Mouse (Mus musculus) brain, embryonic 14.5 days (tissue): ENCODE measurements at regions not wholly inside any gene's neighbourhood (a gene's known extent, or its start where the extent isn't known, plus 50 kb on each side); places are given as distances from the start of the nearest gene placed in this dataset.
A peak's percentile ranks its signal among the peaks of the same experiment; 100 is the strongest.
"Not testable (repeated sequence)": the region's sequence is repeated elsewhere in the genome, so short reads cannot be mapped to it uniquely, and the experiment has no call there.

Experiments
- DNase-seq: peaks from one replicate; pipeline ENCODE4 v3.0.0-alpha.2; 2011; ENCODE audit warnings: low read depth
- CTCF ChIP-seq: fragments of 200-500 bp; IDR thresholded peaks from 2 replicates; pipeline ENCODE4 v1.5.1; 2012; ENCODE audit warnings: inconsistent platforms, mild to moderate bottlenecking, moderate library complexity, borderline replicate concordance; ENCODE audit not compliant: insufficient read depth, insufficient read length; ENCODE audit errors: extremely low read depth
- POLR2A ChIP-seq: fragments of 200-500 bp; IDR thresholded peaks from 2 replicates; pipeline ENCODE4 v1.6.1; 2012; ENCODE audit warnings: mild to moderate bottlenecking, inconsistent platforms, borderline replicate concordance; ENCODE audit not compliant: poor library complexity, insufficient read depth, insufficient read length, severe bottlenecking; ENCODE audit errors: extremely low read depth

GRCm38 (mm10) chr2:3916365-3916764 lies 101.2 kb upstream of the Frmd4a start:
- TF ChIP-seq POLR2A (no peak), CTCF (no peak)
- no peak for DNase-seq

- TF ChIP-seq POLR2A: no peak
- no peak for TF ChIP-seq CTCF
- peak; percentile 28 for DNase-seq
These were observed 99.4 kb upstream of the Frmd4a start for GRCm38 (mm10) chr2:3918156-3918555.

GRCm38 (mm10) chr2:3919893-3920292 lies 97.6 kb upstream of the Frmd4a start:
- peak; percentile 38 for DNase-seq
- no peak for TF ChIP-seq CTCF
- no peak for TF ChIP-seq POLR2A

- DNase-seq: not testable (repeated sequence)
These were observed 96.4 kb upstream of the Frmd4a start for GRCm38 (mm10) chr2:3921084-3921483.

- DNase-seq: no peak
These were observed 94.8 kb upstream of the Frmd4a start for GRCm38 (mm10) chr2:3922739-3923138.

GRCm38 (mm10) chr2:3924696-3925095 lies 92.8 kb upstream of the Frmd4a start:
- TF ChIP-seq POLR2A (no peak), CTCF (no peak)
- DNase-seq: peak; percentile 5

More at GRCm38 (mm10) chr2:3922739-3923138, 94.8 kb upstream of the Frmd4a start:
- TF ChIP-seq CTCF: no peak
- no peak for TF ChIP-seq POLR2A

DNA sequence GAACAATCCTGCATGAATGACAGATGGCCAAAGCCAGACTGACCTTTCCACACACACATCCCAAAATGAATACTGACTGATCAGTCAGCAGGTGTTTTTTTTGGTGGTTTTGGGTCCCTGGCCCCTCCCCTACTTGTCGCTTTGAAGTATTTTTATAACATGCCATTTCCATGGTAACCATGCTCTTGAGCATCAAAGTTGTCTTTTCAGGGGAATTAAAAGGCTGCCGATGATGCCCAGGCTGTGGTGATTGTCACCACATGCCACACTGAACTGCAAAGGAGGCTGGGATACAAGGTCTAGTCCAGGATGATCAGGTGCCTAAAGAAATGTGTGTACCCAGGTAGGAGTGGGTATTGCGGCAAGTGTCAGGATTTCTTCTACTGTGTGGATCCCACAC lies 92.3 kb upstream of the Frmd4a start:
- TF ChIP-seq POLR2A (no peak), CTCF (no peak)
- DNase-seq: peak; percentile 18

- TF ChIP-seq POLR2A (no peak), CTCF (no peak)
- DNase-seq: no peak
These were observed 91.4 kb upstream of the Frmd4a start for GRCm38 (mm10) chr2:3926129-3926528.

DNA sequence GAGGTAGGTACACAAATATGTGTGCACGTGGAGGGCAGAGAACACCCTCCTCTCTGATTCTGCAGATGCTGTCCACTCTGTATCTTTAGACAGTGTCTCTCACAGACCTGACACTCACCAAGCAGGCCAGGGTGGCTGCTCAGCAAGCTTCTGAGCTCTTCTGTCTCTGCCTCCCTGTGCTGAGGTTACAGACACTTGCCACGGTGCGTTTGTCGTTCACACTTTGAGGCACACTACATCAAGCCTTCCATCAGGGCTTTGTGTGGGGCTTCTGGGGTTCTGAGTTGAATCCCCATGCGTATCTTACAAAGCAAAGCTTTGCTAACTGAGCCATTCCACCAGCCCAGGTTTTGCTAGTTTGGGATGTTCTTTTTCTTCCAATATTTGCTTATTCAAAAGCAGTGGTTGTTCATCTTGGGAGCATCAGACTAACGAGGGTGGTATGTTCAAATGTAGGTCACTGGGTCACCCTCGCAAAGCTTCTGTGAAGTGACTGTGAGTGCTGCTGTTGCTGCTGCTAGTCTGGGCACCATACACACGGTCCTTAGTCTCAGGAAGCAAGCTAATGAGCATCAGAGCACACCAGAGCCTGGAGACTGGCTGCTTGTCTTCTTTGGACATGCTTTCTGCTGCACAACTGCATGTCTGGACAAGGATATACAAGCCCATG lies 90.2 kb upstream of the Frmd4a start:
- DNase-seq: no peak
- TF ChIP-seq POLR2A: no peak
- no peak for TF ChIP-seq CTCF

- peak; percentile 71 for DNase-seq
- TF ChIP-seq POLR2A: no peak
- TF ChIP-seq CTCF: no peak
These were observed 89.7 kb upstream of the Frmd4a start for GRCm38 (mm10) chr2:3927853-3928252.

DNA sequence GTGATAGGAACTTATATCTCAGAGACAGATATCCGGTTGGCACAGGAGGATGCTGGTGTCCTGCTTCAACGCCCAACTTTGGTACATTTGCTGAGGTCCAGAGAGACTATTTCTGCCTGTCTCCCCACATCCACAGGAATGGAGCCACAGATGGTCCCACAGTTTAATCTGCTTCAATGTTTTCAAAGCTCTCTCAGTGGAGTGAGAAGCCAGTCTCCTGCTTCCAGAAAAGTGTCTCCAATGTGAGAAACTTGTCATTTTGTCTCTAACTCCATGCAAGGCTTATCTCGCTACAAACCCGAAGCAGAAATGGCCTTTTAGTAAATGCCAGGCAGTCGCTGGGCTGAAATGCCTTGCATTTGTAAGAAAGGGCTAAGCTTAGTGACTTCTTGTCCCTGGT lies 86.9 kb upstream of the Frmd4a start:
- TF ChIP-seq POLR2A (no peak), CTCF (no peak)
- DNase-seq: no peak

DNA sequence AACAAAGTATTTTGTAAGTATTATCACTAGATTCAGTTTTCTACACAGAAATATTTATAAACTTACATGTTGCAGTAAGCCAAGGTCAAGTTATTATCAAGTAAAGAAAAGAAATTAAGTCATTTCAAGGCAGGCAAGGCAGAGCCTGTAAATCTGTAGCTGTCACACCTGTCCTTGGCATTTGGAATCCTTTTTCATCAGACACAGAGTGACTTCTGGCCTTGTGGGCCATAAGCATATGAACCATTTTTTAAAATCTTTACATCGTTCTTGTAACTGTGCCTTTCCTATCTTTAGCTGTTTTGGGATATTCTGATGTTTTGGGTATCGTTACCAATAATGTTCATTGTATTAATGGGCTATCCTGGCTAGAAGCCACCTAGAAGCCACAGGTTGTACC lies 76.7 kb upstream of the Frmd4a start:
- TF ChIP-seq POLR2A: no peak
- TF ChIP-seq CTCF: no peak
- DNase-seq: no peak

GRCm38 (mm10) chr2:3941496-3941895 lies 76.0 kb upstream of the Frmd4a start:
- TF ChIP-seq POLR2A: no peak
- TF ChIP-seq CTCF: no peak
- no peak for DNase-seq

- TF ChIP-seq CTCF: no peak
- no peak for TF ChIP-seq POLR2A
- DNase-seq: no peak
These were observed 70.1 kb upstream of the Frmd4a start for GRCm38 (mm10) chr2:3947432-3947831.
